Mouse (Mus musculus) c-Kit-negative CD71-positive TER-119-positive erythroid progenitor cells, embryonic 14.5 days (primary cell): ENCODE data around the gene Gcc2.
A peak's percentile ranks its signal among the peaks of the same experiment; 100 is the strongest.
"Not testable (repeated sequence)": the region's sequence is repeated elsewhere in the genome, so short reads cannot be mapped to it uniquely, and the experiment has no call there.

Experiments
- DNase-seq: peaks from one replicate; pipeline ENCODE4 v3.0.0-alpha.2; 2013; ENCODE audit warnings: low read depth, low spot score

Gene Gcc2

DNA sequence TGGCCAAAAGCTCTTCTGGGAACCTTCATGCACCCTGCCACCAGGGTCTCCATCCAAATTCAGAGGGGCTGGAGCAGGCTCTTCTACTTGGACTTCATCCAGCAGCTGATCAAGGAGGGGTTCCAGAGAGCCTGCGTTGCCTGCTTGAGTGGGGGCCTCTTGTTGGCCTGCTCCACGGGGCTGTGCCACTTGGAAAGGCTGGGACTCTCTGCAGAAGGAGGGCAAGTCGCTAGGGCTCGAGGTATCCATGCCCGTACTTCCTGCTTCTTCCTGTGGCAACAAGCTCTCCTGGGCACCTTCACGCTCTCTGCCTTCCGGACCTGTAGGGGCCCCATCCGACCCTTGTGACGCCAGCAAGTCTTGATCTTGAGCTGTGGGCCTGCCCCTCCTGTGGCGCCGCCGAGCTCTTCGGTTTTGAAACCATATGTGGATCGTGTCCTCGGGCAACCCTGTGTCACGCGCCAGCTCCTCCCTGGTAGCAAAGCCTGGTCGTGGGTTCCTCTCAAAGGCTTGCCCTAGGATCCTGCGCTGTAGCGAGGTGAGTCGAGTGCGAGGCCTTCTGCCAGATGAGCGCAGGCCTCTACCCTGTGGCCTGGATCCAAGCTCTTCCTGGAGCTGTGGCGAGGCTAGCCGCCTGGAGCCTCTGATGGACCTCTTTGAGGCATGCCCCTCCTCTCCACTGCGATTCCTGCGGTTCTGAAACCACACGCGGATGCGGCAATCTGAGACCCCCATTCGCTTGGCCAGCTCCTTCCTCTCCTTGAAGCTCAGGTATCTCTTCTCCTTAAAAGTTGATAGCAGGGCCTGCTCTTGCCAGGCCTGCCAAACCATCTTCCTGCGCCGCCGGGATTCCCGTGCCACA is 23.3 kb upstream of the Gcc2 start:
- DNase-seq = not testable (repeated sequence)

DNA sequence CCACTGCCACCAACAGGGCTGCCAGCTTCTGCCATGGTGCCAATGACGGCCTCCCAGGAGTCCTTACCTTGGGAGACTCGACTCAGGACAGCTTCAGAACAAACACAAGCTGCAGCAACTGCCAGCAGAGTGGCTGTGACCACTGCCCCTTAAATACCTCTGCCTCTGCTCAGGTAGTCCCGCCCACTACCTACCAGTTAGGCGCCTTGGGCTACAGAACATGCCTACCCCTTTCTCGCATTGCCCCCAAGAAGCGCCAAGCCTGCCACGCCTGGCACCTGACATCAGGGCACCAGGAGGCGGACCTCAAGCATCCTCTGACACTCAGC is 22.7 kb upstream of the Gcc2 start, which contains the start of gene Duxf3:
Gene Duxf3 (minus strand): TSS at position 35 of the 329 bp plus-strand sequence.
- not testable (repeated sequence) for DNase-seq

DNA sequence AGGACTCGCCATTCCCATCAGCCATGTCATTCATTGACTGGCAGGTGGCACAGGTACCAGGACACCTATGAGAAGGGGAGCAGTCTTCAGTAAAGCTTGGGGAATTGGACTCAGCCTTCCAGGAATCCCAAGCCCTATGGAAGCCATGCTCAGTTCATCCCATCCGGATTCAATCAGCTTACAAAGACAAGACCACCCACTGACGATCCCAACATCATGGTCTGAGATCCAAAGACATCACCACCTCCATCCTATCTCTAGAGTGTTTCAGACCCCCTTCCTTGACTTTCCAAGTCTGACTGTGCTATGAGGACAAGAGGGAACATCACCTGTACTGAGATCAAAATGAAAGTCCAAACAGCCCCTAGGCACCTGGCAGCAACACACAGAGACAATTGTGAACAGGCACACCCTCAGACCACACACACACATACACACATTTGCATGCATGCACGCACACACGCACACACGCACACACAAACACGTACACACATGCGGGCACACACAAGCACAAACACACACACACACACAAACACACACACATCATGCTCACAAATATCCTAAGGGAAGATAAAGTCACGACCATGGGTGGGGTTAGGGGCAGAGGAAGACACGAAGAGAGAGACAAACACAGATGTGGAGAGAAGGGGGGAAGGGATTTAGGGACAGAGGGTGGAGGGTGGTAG is 22.1 kb upstream of the Gcc2 start:
- DNase-seq = not testable (repeated sequence)

DNA sequence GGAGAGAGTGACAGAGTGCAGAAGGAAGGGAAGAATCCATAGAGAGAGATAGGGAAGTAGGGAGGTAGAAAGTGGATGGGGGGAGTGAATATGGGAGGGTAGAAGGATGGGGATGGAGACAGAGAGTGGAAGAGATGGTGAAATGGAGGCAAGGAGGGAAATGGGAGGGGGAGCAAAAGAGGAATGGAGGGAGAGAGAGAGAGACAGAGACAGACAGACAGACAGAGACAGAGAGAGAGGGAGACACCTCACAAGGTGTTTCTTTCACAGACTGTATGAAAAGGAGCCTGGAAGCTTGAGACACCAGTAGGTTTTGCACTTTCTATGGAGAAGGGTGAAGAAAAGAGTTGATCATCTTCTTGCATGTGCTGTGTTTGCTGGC is 21.6 kb upstream of the Gcc2 start:
- not testable (repeated sequence) for DNase-seq

DNA sequence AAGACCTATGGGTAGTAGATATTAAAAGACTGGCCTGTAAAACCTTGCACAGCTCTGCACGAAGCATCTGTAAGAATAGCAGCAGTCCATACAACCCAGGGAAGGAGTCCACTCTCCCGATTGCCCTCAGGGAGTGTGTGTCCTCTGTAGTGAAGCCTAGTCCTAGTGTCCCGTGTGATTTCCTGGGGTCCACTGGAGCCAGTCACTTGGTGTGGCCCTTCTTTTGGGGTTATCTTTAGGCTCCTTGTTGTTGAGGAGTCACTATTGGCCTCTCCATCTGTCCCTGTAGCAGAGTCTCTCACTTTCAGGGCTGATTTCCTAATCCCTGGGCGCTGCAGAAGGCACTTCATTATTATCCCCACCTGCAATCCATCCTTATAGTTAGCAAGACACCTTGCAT is 20.3 kb upstream of the Gcc2 start:
- not testable (repeated sequence) for DNase-seq

DNA sequence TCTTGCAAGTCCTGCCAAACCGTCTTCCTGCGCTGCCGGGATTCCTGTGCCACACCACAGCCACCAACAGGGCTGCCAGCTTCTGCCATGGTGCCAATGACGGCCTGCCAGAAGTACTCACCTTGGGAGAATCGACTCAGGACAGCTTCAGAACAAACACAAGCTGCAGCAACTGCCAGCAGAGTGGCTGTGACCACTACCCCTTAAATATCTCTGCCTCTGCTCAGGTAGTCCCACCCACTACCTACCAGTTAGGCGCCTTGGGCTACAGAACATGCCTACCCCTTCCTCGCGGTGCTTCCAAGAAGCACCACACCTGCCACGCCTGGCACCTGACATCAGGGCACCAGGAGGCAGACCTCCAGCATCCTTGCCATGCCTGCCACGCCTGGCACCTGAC is 18.7 kb upstream of the Gcc2 start, which contains the start of gene Gm4981:
Gene Gm4981 (minus strand): TSS at position 89 of the 400 bp plus-strand sequence.
- no peak for DNase-seq

DNA sequence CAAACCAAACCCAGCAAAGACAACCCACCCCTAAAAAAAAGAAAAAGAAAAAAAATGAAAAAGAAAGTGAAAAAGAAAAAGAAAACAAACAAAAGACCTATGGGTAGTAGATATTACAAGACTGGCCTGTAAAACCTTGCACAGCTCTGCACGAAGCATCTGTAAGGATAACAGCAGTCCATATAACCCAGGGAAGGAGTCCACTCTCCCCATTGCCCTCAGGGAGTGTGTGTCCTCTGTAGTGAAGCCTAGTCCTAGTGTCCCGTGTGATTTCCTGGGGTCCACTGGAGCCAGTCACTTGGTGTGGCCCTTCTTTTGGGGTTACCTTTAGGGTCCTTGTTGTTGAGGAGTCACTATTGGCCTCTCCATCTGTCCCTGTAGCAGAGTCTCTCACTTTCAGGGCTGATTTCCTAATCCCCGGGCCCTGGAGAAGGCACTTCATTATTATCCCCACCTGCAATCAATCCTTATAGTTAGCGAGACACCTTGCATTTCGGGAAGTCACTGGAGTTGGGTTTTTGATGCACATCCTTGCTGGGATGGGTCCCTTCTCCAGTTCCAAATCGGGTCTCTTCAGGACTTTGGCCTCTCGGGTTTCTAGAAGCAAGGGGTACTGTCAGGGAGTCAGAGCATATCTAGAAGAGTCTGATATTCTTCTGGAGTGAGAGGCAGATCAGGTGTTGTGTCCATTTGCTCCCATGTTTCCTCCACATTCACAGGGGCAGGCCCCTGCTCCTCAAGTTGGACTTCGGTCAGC is 16.1 kb upstream of the Gcc2 start:
- not testable (repeated sequence) for DNase-seq

DNA sequence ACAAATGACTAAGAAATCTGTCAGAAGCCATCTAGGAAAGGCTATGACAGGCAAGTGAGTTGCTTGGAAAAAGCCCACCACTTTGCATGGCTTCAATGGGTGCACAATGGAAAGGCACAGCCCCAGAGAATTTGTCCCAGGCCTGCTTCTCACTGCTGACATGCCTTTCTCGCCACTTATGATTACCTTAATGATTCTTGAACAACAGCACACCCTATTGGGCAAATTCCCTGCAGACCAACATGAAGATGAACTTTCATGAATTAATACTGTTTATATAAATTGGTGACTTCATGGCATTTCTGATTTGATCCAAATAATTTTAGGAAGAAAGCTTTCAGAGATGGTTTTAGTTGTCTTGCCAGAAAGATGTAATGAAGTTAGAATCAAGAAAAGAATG is 5.8 kb upstream of the Gcc2 start:
- DNase-seq = no peak

DNA sequence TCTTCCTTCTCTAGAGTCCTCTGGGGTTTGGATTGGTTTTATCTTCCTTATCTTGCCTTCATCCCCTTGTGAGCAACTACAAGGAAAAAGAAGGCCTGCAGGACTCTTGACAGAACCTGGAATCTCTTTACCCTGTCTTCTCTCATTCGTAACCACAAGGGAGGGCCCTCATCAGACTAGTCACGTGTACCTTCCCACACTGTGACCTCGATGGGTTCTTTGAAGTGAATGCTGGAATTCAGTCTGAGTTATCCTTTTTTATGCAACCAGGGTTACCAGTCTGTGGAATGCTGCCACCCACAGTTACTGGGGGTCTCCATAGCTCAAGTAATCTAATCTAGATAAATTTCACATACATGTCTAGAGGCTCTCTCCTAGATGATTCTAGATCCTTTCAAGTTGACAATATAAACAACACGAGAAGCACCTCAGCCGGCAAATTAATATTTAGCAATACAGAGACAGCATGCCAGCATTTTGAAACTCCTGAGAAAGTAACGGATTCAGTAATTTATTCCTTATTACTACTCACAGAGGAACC is 592 bp upstream of the Gcc2 start:
- peak; percentile 9 for DNase-seq

DNA sequence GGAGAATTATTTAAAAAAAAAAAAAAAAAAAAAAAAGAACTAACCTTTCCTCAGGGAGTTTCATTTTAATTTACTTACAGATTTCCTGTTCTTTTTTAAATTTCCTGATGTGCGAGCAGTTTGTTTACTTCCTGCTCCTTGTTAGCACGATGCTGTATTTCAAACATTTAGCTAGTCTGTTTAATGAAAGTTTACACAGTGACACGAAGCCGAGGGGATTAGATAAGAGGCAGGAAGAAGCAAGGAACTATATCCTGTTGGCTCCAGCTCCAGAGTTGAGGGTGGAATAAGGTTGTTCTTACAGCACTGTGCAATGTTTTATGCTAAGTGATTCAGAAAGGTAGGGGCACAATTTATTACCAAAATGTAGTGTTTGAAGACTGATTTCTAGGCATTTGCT is 657 bp downstream of the Gcc2 start:
- DNase-seq = no peak

DNA sequence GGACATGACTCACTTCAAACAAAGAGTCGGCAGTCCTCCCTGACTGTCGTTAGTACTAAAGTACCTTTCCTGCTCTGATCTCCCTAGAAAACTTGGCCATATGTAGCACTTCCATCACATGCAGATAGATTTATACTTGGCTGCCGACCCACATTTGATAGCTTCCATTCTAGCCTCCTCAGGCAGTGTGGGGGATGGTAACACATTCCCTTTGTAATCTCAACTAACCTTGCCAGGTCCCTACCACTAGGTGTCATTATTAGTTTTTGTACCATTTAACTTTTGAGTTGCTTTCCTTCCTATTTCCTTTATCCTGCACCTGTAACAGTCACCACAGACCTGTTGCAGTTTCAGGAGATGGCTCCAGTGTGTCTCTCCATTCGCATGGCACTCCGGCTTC is 3.2 kb downstream of the Gcc2 start:
- no peak for DNase-seq

DNA sequence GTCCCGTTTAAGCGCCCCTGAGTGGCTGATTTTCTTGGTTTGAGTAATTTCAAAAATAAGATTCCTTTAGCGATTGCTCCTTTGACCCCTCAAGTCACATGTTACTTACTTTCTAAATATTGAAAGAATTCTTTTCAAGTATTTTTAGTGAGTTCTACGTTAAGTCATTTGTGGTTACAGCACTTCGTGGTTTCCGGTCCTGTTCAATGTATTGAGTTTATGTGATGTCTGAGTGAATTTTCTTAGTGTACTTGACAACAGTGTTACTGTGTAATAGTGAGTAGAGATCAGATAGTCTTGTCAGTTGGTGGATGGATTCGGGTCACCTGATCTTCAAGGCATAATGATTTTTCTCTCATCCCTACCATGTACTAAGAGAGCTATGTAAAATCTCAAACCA is 26.9 kb downstream of the Gcc2 start:
- DNase-seq = no peak

DNA sequence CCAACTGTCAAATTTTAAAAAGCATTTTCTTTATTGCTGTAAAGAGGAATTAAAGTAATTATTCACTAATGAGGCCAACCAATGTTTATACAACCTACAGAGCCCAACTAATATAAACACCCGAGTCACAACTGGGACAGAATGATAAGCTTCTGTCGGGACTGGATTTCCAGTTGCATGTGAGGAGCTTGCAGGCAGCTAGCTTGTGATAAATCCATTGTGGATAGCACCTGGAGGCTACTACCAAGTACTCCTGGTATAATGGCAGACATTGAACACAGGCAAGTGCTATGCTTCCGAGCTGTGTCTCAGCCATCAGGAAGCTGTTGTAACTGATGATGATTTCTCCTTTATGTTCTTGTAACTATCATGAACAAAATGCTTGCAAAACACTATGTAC is 35.4 kb downstream of the Gcc2 start:
- no peak for DNase-seq

DNA sequence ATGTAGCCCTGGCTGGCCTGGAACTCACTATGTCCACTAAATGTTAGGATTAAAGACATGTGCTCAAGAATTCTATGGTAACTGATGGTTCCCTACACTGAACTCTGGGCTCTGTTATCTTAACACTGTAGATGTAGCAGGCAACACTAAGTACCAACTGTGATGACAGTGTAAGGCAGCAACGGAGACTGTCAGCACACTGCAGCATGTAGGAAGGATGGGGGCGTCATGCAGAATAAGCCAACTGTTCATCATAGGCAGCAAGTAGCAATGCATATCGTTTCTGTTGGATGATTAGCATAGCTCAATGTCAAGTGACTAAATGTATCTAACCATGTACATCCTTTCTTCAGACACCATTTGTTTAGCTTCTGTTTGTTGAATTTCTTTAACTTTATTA is 38.9 kb downstream of the Gcc2 start:
- no peak for DNase-seq

DNA sequence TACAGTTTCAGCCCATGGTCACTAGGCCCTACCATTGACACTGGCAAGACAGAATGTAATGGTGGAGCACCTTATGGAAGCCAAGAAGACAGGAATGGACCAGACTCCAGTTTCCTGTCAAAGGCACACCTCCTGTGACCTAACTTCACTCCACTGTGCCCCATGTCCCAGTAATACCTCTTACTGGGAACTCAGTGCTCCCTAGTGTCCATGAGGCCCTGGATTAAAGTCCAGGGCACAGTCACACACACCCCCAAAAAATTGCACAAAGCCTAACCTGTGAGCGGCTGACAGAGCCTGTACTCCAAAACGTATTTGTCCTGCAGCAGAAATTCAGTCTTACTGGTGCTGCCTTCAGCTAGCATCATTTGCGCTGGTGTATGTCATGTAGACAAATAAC is 40.3 kb downstream of the Gcc2 start:
- DNase-seq = no peak

DNA sequence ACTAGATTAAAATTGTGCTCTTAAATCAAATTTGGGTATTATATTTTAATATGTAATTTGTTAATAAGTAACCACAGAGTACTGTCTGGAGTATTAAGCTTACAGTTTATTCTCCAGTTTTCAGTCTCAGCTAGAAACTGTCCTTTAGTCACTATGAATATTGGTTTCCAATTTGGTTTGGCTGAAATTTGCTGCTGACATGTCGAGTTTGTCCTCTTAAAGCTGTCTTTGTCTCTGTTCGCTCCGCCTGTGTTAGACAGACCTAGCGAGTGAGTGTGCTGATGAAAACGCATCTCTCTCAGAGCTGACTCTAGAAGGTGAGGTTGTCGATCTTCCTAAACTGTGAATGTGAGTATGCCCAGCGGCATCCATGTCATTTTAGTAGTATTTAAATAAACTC is 49.7 kb downstream of the Gcc2 start:
- DNase-seq = no peak

DNA sequence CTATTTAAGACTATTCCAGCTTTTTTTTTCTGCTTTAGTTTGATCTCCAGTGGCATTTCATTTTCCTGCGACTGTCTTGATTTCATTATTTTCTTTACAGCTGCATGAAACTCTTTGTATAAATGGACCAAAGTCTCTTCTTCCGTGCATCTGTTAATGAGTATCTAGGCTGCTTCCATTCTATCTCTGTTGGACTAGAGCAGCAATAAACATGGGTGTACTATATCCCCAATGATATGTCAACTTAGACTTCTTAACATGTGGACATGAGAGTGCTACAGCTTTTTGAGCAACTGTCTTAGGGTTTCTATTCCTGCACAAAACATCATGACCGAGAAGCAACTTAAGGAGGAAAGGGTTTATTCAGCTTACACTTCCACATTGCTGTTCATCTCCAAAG is 51.6 kb downstream of the Gcc2 start:
- no peak for DNase-seq

DNA sequence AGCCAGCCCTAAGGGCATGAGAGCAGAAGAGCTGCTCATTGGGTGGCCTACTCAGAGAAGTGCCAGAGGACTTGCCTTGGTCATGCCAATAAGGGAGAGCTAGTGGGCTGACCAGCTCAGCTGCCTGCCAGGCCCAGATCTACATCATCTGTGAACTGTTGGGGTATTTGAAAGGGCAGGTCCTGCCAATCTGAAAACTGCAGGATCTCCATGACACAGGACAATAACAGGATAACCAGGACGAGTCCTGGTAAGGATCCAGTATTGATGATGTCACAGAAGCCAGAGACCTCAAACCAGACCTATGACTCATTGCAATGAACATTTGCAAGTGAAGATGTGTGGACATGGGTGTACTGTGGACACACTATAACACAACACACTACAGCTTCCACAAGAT is 55.5 kb downstream of the Gcc2 start:
- DNase-seq = no peak

DNA sequence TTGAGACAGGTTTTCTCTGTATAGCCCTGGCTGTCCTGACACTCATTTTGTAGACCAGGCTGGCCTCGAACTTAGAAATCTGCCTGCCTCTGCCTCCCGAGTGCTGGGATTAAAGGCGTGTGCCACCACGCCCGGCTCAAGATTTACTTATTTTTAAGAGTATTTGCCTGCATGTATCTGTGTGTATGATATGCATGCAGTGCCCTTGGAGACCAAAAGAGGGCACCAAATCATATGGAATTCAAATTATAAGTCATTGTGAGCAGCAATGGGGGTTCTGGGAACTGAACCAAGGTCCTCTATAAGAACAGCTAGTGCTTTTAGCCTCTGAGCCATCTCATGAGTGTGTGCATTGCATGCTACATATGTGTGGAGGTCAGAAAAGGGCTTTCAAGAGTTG is 57.6 kb downstream of the Gcc2 start:
- no peak for DNase-seq

DNA sequence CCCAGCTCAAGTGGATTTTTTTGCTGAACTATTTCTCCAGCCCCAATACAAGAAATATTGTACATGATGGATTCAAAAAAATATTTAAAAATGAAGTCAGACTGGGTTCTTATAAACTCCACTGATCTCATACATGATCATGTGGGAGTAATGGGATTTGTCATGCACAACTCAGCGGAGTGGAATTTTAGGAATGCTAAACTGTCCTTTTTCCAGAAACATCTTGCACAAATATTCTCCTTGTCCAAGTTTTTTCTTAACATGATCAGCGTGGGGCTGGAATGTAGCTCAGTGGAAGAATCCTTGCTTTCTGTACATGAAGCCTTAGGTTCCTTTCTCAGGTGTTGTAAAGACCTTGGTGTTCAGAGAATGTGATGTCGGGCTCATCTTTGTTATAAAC is 65.6 kb downstream of the Gcc2 start:
- DNase-seq = no peak

DNA sequence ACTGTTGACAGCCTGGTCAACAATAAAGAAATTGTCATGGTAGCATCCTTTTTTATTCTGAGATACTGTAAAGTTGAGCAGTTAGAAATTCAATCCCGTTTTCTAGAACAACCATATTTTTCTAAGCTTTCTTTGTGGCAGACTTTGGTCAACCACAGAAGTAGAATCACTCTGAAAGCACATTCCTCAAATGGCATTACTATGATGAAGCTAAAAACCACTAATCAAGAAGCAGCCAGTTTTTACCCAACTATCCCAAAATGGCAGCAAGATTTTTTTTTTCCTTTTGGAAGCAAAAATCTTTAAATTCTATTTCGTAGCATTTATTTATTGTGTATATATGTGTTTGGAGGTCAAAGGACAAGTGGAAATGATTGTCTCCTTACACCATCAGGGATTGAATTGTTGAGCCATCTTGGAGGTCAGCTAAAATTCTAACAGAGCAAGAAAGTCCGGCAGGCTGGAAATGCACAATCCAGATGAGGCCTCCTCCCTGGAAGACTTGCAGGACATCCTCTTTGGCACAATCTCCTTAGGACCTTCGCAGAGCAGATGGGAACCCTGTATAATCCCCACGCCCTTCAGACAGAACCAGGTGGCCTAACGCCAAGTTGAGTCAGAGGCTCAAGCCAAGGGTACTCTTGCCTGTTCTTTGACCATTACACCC is 67.2 kb downstream of the Gcc2 start:
- DNase-seq = peak; percentile 12
